Mouse (Mus musculus) erythroblast, embryonic 14.5 days (primary cell): ENCODE results near the gene Col18a1.

Experiments
- GATA1 ChIP-seq: IDR thresholded peaks from 2 replicates; pipeline ENCODE4 v1.6.1; 2012; ENCODE audit warnings: low read length, inconsistent platforms, mixed read lengths
- TAL1 ChIP-seq: IDR thresholded peaks from 3 replicates; pipeline ENCODE4 v1.6.1; 2012; ENCODE audit warnings: low read length, inconsistent platforms, mixed read lengths

DNA sequence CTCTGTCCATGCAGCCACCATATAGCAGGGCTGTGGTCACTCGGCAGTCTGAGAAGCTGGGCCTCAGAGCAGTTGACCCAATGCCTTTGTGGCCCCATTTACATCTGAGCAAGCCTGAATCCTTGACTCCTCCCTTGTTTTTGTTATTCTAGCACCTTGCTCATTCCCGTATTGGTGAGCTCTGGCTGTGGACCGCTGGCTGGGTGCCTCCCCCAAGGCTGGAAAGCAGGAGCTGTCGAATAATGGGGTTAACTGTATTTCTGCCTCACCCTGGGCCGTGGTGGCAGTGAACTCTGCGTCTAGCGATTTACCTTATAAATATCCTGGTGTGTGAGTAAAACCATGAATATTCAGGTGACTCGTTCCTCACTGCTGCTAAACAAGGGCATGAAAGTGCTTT is 149.8 kb downstream of the Col18a1 start:
- TF ChIP-seq TAL1 (no peak), GATA1 (no peak)
